In the genomic region with DNA sequence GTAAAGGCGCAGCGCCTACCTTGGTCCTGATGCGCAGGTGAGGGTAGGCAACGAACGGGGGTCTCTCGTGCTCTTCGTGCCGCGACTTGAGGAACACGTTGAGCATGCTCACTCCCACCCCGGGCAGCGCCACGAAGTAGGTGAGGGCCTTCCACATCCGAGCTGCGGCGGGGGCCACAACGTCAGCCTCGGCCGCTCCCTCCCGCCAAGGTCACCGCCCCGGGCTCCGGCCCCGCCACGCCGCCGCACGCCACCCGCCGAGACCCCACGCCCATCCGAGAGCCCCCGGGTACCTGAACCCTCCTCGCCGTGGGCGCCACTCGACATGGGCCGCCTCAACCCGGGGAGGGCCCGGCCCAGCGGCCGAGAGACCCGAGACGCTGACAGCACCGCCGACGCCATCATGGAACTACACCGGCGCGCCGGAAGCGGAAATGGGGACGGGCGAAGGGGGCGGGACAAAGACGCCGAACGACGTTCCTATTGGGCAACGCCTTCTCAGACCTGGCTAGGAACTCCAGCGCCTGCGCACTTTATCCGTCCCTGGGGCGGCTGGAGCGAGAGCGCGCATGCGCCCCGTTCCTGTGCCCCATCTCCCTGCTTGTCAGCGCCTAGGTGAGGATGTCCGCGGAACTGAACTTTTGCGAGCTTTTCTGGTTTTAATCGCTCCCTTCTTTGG, we compare ENCODE assay signal across 8 mouse cellular contexts. TPM values are rescaled to one million over a fixed set of nuclear protein-coding genes. Genes with fewer than 3 reads are reported as not detected.
A peak's percentile ranks its signal among the peaks of the same experiment; 100 is the strongest.
DNase-seq lines count a peak whose midpoint lies in the region; ATAC-seq and TF ChIP-seq lines count a peak whose summit lies in the region.

TSS of gene Cox6a1 (minus strand) at position 436 of the 679 bp plus-strand sequence.

- no peak for TF ChIP-seq CTCF in cortical plate, adult 2 months (IDR thresholded peaks at IDR 0.05; ENCODE audit: extremely low read depth, insufficient read depth, low read length)

- ATAC-seq in activated CD4-positive, CD25-positive, alpha-beta regulatory T cell, adult 4 months: peak; percentile 87

- peaks cover 3% of the 10 kb centered on the region; the same call in 1 of the 2 replicates for H3K4me1 ChIP-seq in cortical plate, adult 2 months (ENCODE audit: control insufficient read depth, insufficient read depth, low read length)
- peaks cover 35% of the 10 kb centered on the region for H3K4me1 ChIP-seq in megakaryocyte, embryonic 14.5 days

- peak; percentile 88 for TF ChIP-seq POLR2A in cortical plate, adult 2 months (IDR thresholded peaks at IDR 0.05; ENCODE audit: extremely low read depth, insufficient read depth, low read length)

- H3K27ac ChIP-seq in cortical plate, adult 2 months (ENCODE audit: insufficient read depth, low read length): peak within 1 kb of the TSS; percentile 25; the same call in 1 of the 2 replicates

- H3K36me3 ChIP-seq in megakaryocyte, embryonic 14.5 days (replicated peaks; ENCODE audit: low read length): peaks cover 33% of the 10 kb centered on the region

- peak; percentile 96 to 98 for DNase-seq in gastrocnemius, adult 8-10 months (ENCODE audit: low spot score in 2 of 2)
- peak; percentile 96 for DNase-seq in hindlimb bud, embryonic 11.5 days (ENCODE audit: extremely low spot score, low read depth, low spot score)
- peak; percentile 96 to 98 for DNase-seq in left cerebral cortex, adult 8-10 months (ENCODE audit: low spot score in 2 of 2)
- DNase-seq in right cerebral cortex, postnatal 10 days (ENCODE audit: low spot score in 2 of 2): peak; percentile 98 to 99
- DNase-seq in urinary bladder, postnatal 25 days (ENCODE audit: low spot score): peak; percentile 98

- peaks cover 6% of the 10 kb centered on the region for H3K27me3 ChIP-seq in megakaryocyte, embryonic 14.5 days (replicated peaks)

- H3K9me3 ChIP-seq in megakaryocyte, embryonic 14.5 days: peaks cover 4% of the 10 kb centered on the region; the same call in 1 of the 2 replicates

- peak within 1 kb of the TSS; percentile 70 for H3K4me3 ChIP-seq in cortical plate, adult 2 months (ENCODE audit: insufficient read depth, low read length)
- peak within 1 kb of the TSS; percentile 97 for H3K4me3 ChIP-seq in megakaryocyte, embryonic 14.5 days (replicated peaks)

RNA-seq across cellular contexts. Expression of gene Cox6a1, which starts in this region (rescaled TPM):
- 100 to 1,000 TPM; 589 to 624 TPM for polyA plus RNA-seq in activated CD4-positive, CD25-positive, alpha-beta regulatory T cell, adult 4 months (2017; shearing (Covaris generic))
- polyA plus RNA-seq in cortical plate, adult 2 months (2012; rRNA removed): 2,613 and 2,894 TPM in 2 replicates
- 10 to 100 TPM; 35.3 to 49.8 (median 42.5) TPM for total RNA-seq in gastrocnemius, adult 8-10 months (2022)
- 100 to 1,000 TPM; 686 to 806 (median 740) TPM for total RNA-seq in left cerebral cortex, adult 8-10 months (2022)
- 3,165 and 8,052 TPM in 2 replicates for polyA plus RNA-seq in megakaryocyte, embryonic 14.5 days (2012; ENCODE audit: insufficient read depth, low replicate concordance)

Comparison
In these comparisons a context has a peak if more than half of its experiments do, and no peak if none do; other contexts are left out.
1. Peak in every context shown above with its lines: DNase-seq, ATAC-seq, H3K4me3 ChIP-seq and H3K27ac ChIP-seq.
2. RNA of gene Cox6a1 (total RNA-seq): 686 to 806 TPM in left cerebral cortex, adult 8-10 months; 35.3 to 49.8 TPM in gastrocnemius, adult 8-10 months; every median in the first group is over 10 times any median in the second.